Mouse (Mus musculus) liver, embryonic 15.5 days (tissue): Measurements from ENCODE around the gene Sez6l2. TPM values are rescaled to one million over a fixed set of nuclear protein-coding genes. Genes with fewer than 3 reads are reported as not detected.
A peak's percentile ranks its signal among the peaks of the same experiment; 100 is the strongest.
"Not testable (repeated sequence)": the region's sequence is repeated elsewhere in the genome, so short reads cannot be mapped to it uniquely, and the experiment has no call there.

Source experiments
- ATAC-seq: fragments of 200-750 bp; cut with Nextera tagmentation; 2 replicates; pipeline ENCODE4 v1.8.0; 2017; ENCODE audit warnings: moderate number of reproducible peaks, mild to moderate bottlenecking, moderate library complexity; ENCODE audit not compliant: insufficient read depth
- H3K27ac ChIP-seq: fragments of 300-500 bp; sonication (generic); replicated peaks from 2 replicates; pipeline ENCODE4 v1.5.1; 2015; ENCODE audit warnings: mild to moderate bottlenecking, inconsistent platforms
- H3K27me3 ChIP-seq: fragments of 300-500 bp; sonication (generic); 2 replicates; pipeline ENCODE4 v1.6.1; 2015; ENCODE audit warnings: mild to moderate bottlenecking, inconsistent platforms
- H3K36me3 ChIP-seq: fragments of 300-500 bp; sonication (generic); replicated peaks from 2 replicates; pipeline ENCODE4 v1.6.1; 2015; ENCODE audit warnings: moderate library complexity, mild to moderate bottlenecking, inconsistent platforms
- H3K4me1 ChIP-seq: fragments of 300-500 bp; sonication (generic); replicated peaks from 2 replicates; pipeline ENCODE4 v1.6.1; 2015; ENCODE audit warnings: inconsistent platforms
- H3K4me2 ChIP-seq: fragments of 300-500 bp; sonication (generic); 2 replicates; pipeline ENCODE4 v1.6.1; 2015; ENCODE audit warnings: moderate library complexity, mild to moderate bottlenecking, inconsistent platforms
- H3K4me3 ChIP-seq: fragments of 300-500 bp; sonication (generic); replicated peaks from 2 replicates; pipeline ENCODE4 v1.5.1; 2015; ENCODE audit warnings: mild to moderate bottlenecking, inconsistent platforms
- H3K9ac ChIP-seq: fragments of 300-500 bp; sonication (generic); 2 replicates; pipeline ENCODE4 v1.6.1; 2015; ENCODE audit warnings: moderate library complexity, mild to moderate bottlenecking, inconsistent platforms
- H3K9me3 ChIP-seq: fragments of 300-500 bp; sonication (generic); replicated peaks from 2 replicates; pipeline ENCODE4 v1.6.1; 2016; ENCODE audit warnings: inconsistent platforms
- WGBS: fragments of 180-500 bp; shearing (Covaris S2); methylation state at CpG from one replicate; pipeline ENCODE4 v1.1.7; 2015; ENCODE audit warnings: mixed read lengths; ENCODE audit not compliant: insufficient replicate concordance; 5-methylcytosine and 5-hydroxymethylcytosine counted together
- polyA plus RNA-seq: library from polyadenylated mRNA; unstranded; fragments of >200 nt; fragmentation: Nextera tagmentation; extraction: Ambion mirVana; gene quantifications from 2 replicates; pipeline ENCODE4 v1.2.1, GENCODE M21; 2015

Sez6l2 gene
- 0.07 and 0.12 TPM in 2 replicates for polyA plus RNA-seq

GRCm38 (mm10) chr7:126949793-126950646 is at the start of gene Sez6l2:
Gene Sez6l2 (plus strand): TSS chr7:126950563.
- Histone ChIP-seq H3K4me2 (peak within 1 kb of the TSS; percentile 79), H3K4me3 (peak within 1 kb of the TSS; percentile 50), H3K36me3 (no peaks in the 10 kb centered on the region), H3K9ac (peak within 1 kb of the TSS; percentile 30; the same call in 1 of the 2 replicates), H3K9me3 (no peaks in the 10 kb centered on the region), H3K4me1 (peaks cover 20% of the 10 kb centered on the region), H3K27me3 (peaks cover 55% of the 10 kb centered on the region), H3K27ac (no peak within 1 kb of the TSS)
- 2% methylated on average over 42 of the region's 42 CpGs for WGBS
- ATAC-seq, result peak; percentile 65

GRCm38 (mm10) chr7:126905590-126905989 is 44.8 kb upstream of the Sez6l2 start:
- Histone ChIP-seq H3K4me2 (no peak overlapping the region), H3K4me3 (no peak overlapping the region), H3K4me1 (peaks cover 4% of the 10 kb centered on the region), H3K27me3 (peaks cover 3% of the 10 kb centered on the region; the same call in 1 of the 2 replicates), H3K9me3 (no peaks in the 10 kb centered on the region), H3K9ac (no peak overlapping the region), H3K36me3 (no peaks in the 10 kb centered on the region), H3K27ac (no peak overlapping the region)
- 27% methylated on average over 3 of the region's 3 CpGs for WGBS
- no peak for ATAC-seq

GRCm38 (mm10) chr7:126914844-126915243 is 35.5 kb upstream of the Sez6l2 start:
- no peaks in the 10 kb centered on the region for H3K4me1 ChIP-seq
- H3K4me3 ChIP-seq, result no peak overlapping the region
- no peaks in the 10 kb centered on the region for H3K9me3 ChIP-seq
- 56% methylated on average over 3 of the region's 3 CpGs for WGBS
- H3K27ac ChIP-seq, result no peak overlapping the region
- H3K9ac ChIP-seq, result no peak overlapping the region
- H3K27me3 ChIP-seq, result no peaks in the 10 kb centered on the region; the same call in 1 of the 2 replicates
- no peak overlapping the region for H3K4me2 ChIP-seq
- no peaks in the 10 kb centered on the region for H3K36me3 ChIP-seq
- ATAC-seq, result no peak

- H3K4me3 ChIP-seq, ATAC-seq: not testable (repeated sequence)
- WGBS, result 40% methylated on average over 4 of the region's 4 CpGs
Measured at GRCm38 (mm10) chr7:126918356-126918755, 32.0 kb upstream of the Sez6l2 start.

GRCm38 (mm10) chr7:126919973-126920372 is 30.4 kb upstream of the Sez6l2 start:
- Histone ChIP-seq H3K27ac (no peak overlapping the region), H3K9me3 (no peaks in the 10 kb centered on the region), H3K4me2 (no peak overlapping the region), H3K36me3 (no peaks in the 10 kb centered on the region), H3K9ac (no peak overlapping the region), H3K4me3 (no peak overlapping the region), H3K27me3 (no peaks in the 10 kb centered on the region; the same call in 1 of the 2 replicates), H3K4me1 (peaks cover 21% of the 10 kb centered on the region)
- 67% methylated on average over 4 of the region's 4 CpGs for WGBS
- ATAC-seq, result no peak

More at GRCm38 (mm10) chr7:126918356-126918755, 32.0 kb upstream of the Sez6l2 start:
- not testable (repeated sequence) for H3K4me2 ChIP-seq, H3K4me1 ChIP-seq, H3K27ac ChIP-seq, H3K9ac ChIP-seq, H3K9me3 ChIP-seq, H3K27me3 ChIP-seq, H3K36me3 ChIP-seq

GRCm38 (mm10) chr7:126921563-126921962 is 28.8 kb upstream of the Sez6l2 start:
- ATAC-seq, result no peak
- Histone ChIP-seq H3K27ac (no peak overlapping the region), H3K9ac (no peak overlapping the region), H3K4me2 (0 out of 2 replicates have a peak overlapping the region, but pooled peaks have one; percentile 37), H3K9me3 (no peaks in the 10 kb centered on the region), H3K36me3 (no peaks in the 10 kb centered on the region), H3K4me1 (peaks cover 30% of the 10 kb centered on the region), H3K27me3 (no peaks in the 10 kb centered on the region), H3K4me3 (no peak overlapping the region)
- WGBS, result 45% methylated on average over 2 of the region's 2 CpGs

- H3K36me3 ChIP-seq, result no peaks in the 10 kb centered on the region
- H3K27me3 ChIP-seq, result no peaks in the 10 kb centered on the region
- H3K4me1 ChIP-seq, result peaks cover 37% of the 10 kb centered on the region
- no peak within 1 kb of the TSS for H3K9ac ChIP-seq
- H3K4me2 ChIP-seq, result peak within 1 kb of the TSS; percentile 37
- peak within 1 kb of the TSS; percentile 9; the same call in 1 of the 2 replicates for H3K4me3 ChIP-seq
- ATAC-seq, result no peak
- no peaks in the 10 kb centered on the region for H3K9me3 ChIP-seq
- WGBS, result 72% methylated on average over 5 of the region's 5 CpGs
- no peak within 1 kb of the TSS; the same call in 1 of the 2 replicates for H3K27ac ChIP-seq
Measured at GRCm38 (mm10) chr7:126922624-126923060, 27.7 kb upstream of the Sez6l2 start, which contains the start of gene Tmem219. Gene Tmem219 (minus strand): TSS chr7:126922917.

- Histone ChIP-seq H3K36me3 (no peaks in the 10 kb centered on the region), H3K9me3 (no peaks in the 10 kb centered on the region), H3K27ac (peak overlapping the region; percentile 38; the same call in 1 of the 2 replicates), H3K27me3 (no peaks in the 10 kb centered on the region), H3K4me3 (no peak overlapping the region), H3K4me1 (peaks cover 45% of the 10 kb centered on the region), H3K4me2 (no peak overlapping the region), H3K9ac (no peak overlapping the region)
- 53% methylated on average over 5 of the region's 5 CpGs for WGBS
- no peak for ATAC-seq
Measured at GRCm38 (mm10) chr7:126923999-126924398, 26.4 kb upstream of the Sez6l2 start.

GRCm38 (mm10) chr7:126926299-126926698 is 24.1 kb upstream of the Sez6l2 start:
- ATAC-seq, result no peak
- Histone ChIP-seq H3K9me3 (no peaks in the 10 kb centered on the region), H3K4me3 (no peak overlapping the region), H3K9ac (no peak overlapping the region), H3K36me3 (peaks cover 6% of the 10 kb centered on the region; the same call in 1 of the 2 replicates), H3K27me3 (no peaks in the 10 kb centered on the region), H3K4me2 (0 out of 2 replicates have a peak overlapping the region, but pooled peaks have one; percentile 3), H3K4me1 (peaks cover 57% of the 10 kb centered on the region), H3K27ac (0 out of 2 replicates have a peak overlapping the region, but pooled peaks have one; percentile 39)
- WGBS, result 12% methylated on average over 3 of the region's 3 CpGs

GRCm38 (mm10) chr7:126928384-126929037 is 21.9 kb upstream of the Sez6l2 start, which contains the start of gene Kctd13:
Gene Kctd13 (plus strand): TSS chr7:126928879.
- Histone ChIP-seq H3K27ac (peak within 1 kb of the TSS; percentile 82), H3K9me3 (no peaks in the 10 kb centered on the region), H3K4me2 (peak within 1 kb of the TSS; percentile 100), H3K4me1 (peaks cover 53% of the 10 kb centered on the region), H3K4me3 (peak within 1 kb of the TSS; percentile 88), H3K27me3 (no peaks in the 10 kb centered on the region), H3K9ac (peak within 1 kb of the TSS; percentile 91), H3K36me3 (peaks cover 10% of the 10 kb centered on the region; the same call in 1 of the 2 replicates)
- ATAC-seq, result peak; percentile 94
- 1% methylated on average over 56 of the region's 56 CpGs for WGBS
